ENCODE assay signal across 31 mouse cellular contexts in genomic region chr12:116846220-116846619, GRCm38 (mm10).
DNase-seq lines count a peak whose midpoint lies in the region; ATAC-seq and TF ChIP-seq lines count a peak whose summit lies in the region.
"Had no signal": no experiment of that assay in that cellular context is flagged by ENCODE, and none has a peak within 500 bp of the region (broad histone marks: within the 10 kb centered on the region; RNA-seq: fewer than 3 reads in every experiment).

No protein-coding gene starts in this region.

- H3K27me3 ChIP-seq in kidney, postnatal 0 days (ENCODE audit: insufficient read depth, low read length): no peaks in the 10 kb centered on the region
- no peaks in the 10 kb centered on the region for H3K27me3 ChIP-seq in kidney, embryonic 14.5 days (ENCODE audit: control insufficient read depth, insufficient read depth, low read length)
- H3K27me3 ChIP-seq in midbrain, embryonic 11.5 days (ENCODE audit: control insufficient read depth, insufficient read depth, low read length): no peaks in the 10 kb centered on the region
- H3K27me3 ChIP-seq in liver, embryonic 11.5 days (replicated peaks; ENCODE audit: control insufficient read depth, insufficient read depth, low read length): no peaks in the 10 kb centered on the region
- H3K27me3 ChIP-seq: forebrain, embryonic 13.5 days; heart, embryonic 12.5 days; hindbrain, embryonic 15.5 days; kidney, embryonic 15.5 days; liver, embryonic 13.5 days; midbrain, embryonic 12.5 days; neural tube, embryonic 12.5 days had no signal

- H3K9ac ChIP-seq in kidney, postnatal 0 days (ENCODE audit: low read depth, low read length): no peak overlapping the region
- H3K9ac ChIP-seq in kidney, embryonic 14.5 days (ENCODE audit: low read depth, low read length): no peak overlapping the region
- no peak overlapping the region for H3K9ac ChIP-seq in midbrain, embryonic 11.5 days (ENCODE audit: low read length)
- no peak overlapping the region for H3K9ac ChIP-seq in liver, embryonic 11.5 days (ENCODE audit: low read depth, low read length)
- H3K9ac ChIP-seq: forebrain, embryonic 13.5 days; heart, embryonic 12.5 days; hindbrain, embryonic 15.5 days; kidney, embryonic 15.5 days; liver, embryonic 13.5 days; midbrain, embryonic 12.5 days; neural tube, embryonic 12.5 days had no signal

- ATAC-seq in kidney, postnatal 0 days (replicated peaks; ENCODE audit: low FRiP score, low read depth): no peak
- ATAC-seq in kidney, embryonic 14.5 days (ENCODE audit: low FRiP score, low TSS enrichment): no peak
- ATAC-seq in midbrain, embryonic 11.5 days (ENCODE audit: low FRiP score): no peak
- ATAC-seq in liver, embryonic 11.5 days (replicated peaks; ENCODE audit: low FRiP score): no peak
- ATAC-seq: CD4-positive, CD25-positive, alpha-beta regulatory T cell, adult 4 months; forebrain, embryonic 13.5 days; inflammation-experienced regulatory T-cells, adult 6 months had no signal

- H3K4me2 ChIP-seq in kidney, postnatal 0 days (ENCODE audit: low read length): no peak overlapping the region
- H3K4me2 ChIP-seq in kidney, embryonic 14.5 days (replicated peaks; ENCODE audit: low read depth, low read length): no peak overlapping the region
- H3K4me2 ChIP-seq in midbrain, embryonic 11.5 days: no peak overlapping the region
- H3K4me2 ChIP-seq in liver, embryonic 11.5 days: no peak overlapping the region
- H3K4me2 ChIP-seq: forebrain, embryonic 13.5 days; heart, embryonic 12.5 days; hindbrain, embryonic 15.5 days; kidney, embryonic 15.5 days; liver, embryonic 13.5 days; midbrain, embryonic 12.5 days; neural tube, embryonic 12.5 days had no signal

- H3K9me3 ChIP-seq in kidney, postnatal 0 days (replicated peaks; ENCODE audit: low read length): no peaks in the 10 kb centered on the region
- H3K9me3 ChIP-seq in kidney, embryonic 14.5 days (ENCODE audit: control insufficient read depth, low read length): no peaks in the 10 kb centered on the region
- no peaks in the 10 kb centered on the region for H3K9me3 ChIP-seq in midbrain, embryonic 11.5 days (ENCODE audit: control insufficient read depth, low read length)
- no peaks in the 10 kb centered on the region for H3K9me3 ChIP-seq in liver, embryonic 11.5 days (ENCODE audit: control insufficient read depth, low read length)
- H3K9me3 ChIP-seq: forebrain, embryonic 13.5 days; heart, embryonic 12.5 days; hindbrain, embryonic 15.5 days; kidney, embryonic 15.5 days; midbrain, embryonic 12.5 days; neural tube, embryonic 12.5 days had no signal

- H3K27ac ChIP-seq in kidney, postnatal 0 days: no peak overlapping the region
- H3K27ac ChIP-seq in kidney, embryonic 14.5 days (ENCODE audit: low read depth, low read length): no peak overlapping the region
- no peak overlapping the region for H3K27ac ChIP-seq in midbrain, embryonic 11.5 days (ENCODE audit: low read depth, low read length)
- H3K27ac ChIP-seq in liver, embryonic 11.5 days (ENCODE audit: low read depth, low read length): no peak overlapping the region
- H3K27ac ChIP-seq: forebrain, embryonic 13.5 days; heart, adult 2 months; kidney, embryonic 15.5 days; layer of hippocampus, adult 2 months; liver, embryonic 13.5 days; midbrain, embryonic 12.5 days; neural tube, embryonic 12.5 days had no signal

- no peaks in the 10 kb centered on the region for H3K4me1 ChIP-seq in kidney, postnatal 0 days (replicated peaks; ENCODE audit: insufficient read depth, low read length)
- no peaks in the 10 kb centered on the region for H3K4me1 ChIP-seq in kidney, embryonic 14.5 days (ENCODE audit: control insufficient read depth, insufficient read depth, low read length)
- H3K4me1 ChIP-seq in midbrain, embryonic 11.5 days (ENCODE audit: control insufficient read depth, insufficient read depth, low read length): 0 out of 2 replicates have a peak, but pooled peaks cover 5% of the 10 kb centered on the region
- H3K4me1 ChIP-seq in liver, embryonic 11.5 days (replicated peaks; ENCODE audit: control insufficient read depth, insufficient read depth, low read length): no peaks in the 10 kb centered on the region
- H3K4me1 ChIP-seq: heart, embryonic 12.5 days; kidney, embryonic 15.5 days; liver, embryonic 13.5 days; neural tube, embryonic 12.5 days had no signal

- no peak for TF ChIP-seq CTCF in kidney, postnatal 0 days (IDR thresholded peaks at IDR 0.05; ENCODE audit: low read depth)

- DNase-seq in kidney, postnatal 0 days (ENCODE audit: low spot score): peak; percentile 1
- DNase-seq in R1 (ENCODE audit: low read depth, low spot score): peak; percentile 2
- DNase-seq in midbrain, embryonic 11.5 days (ENCODE audit: low spot score, missing footprints): peak; percentile 51
- DNase-seq in liver, embryonic 11.5 days (ENCODE audit: low spot score): no peak
- DNase-seq in testis, postnatal 10 days (ENCODE audit: low spot score): no peak
- DNase-seq in spleen, postnatal 14 days (ENCODE audit: low spot score in 2 of 2): no peak
- DNase-seq: cerebellum, adult 8-10 months; cerebellum, postnatal 25 days; gastrocnemius, postnatal 25 days; heart, adult 2 months; heart, postnatal 4 days; kidney, adult 11 months; kidney, postnatal 36 days; left cerebral cortex, postnatal 4 days; liver, embryonic 13.5 days; lung, adult 18-20 months; lung, postnatal 14 days; right cerebral cortex, adult 18-20 months; right cerebral cortex, postnatal 4 days; thymus, postnatal 4 days had no signal

- H3K4me3 ChIP-seq in kidney, postnatal 0 days (replicated peaks; ENCODE audit: low read depth, low read length): no peak overlapping the region
- no peak overlapping the region for H3K4me3 ChIP-seq in kidney, embryonic 14.5 days (ENCODE audit: low read length)
- no peak overlapping the region for H3K4me3 ChIP-seq in midbrain, embryonic 11.5 days (ENCODE audit: low read depth, low read length)
- no peak overlapping the region for H3K4me3 ChIP-seq in liver, embryonic 11.5 days (ENCODE audit: low read depth, low read length)
- H3K4me3 ChIP-seq: forebrain, embryonic 13.5 days; heart, adult 2 months; heart, embryonic 12.5 days; hindbrain, embryonic 15.5 days; kidney, embryonic 15.5 days; layer of hippocampus, adult 2 months; liver, embryonic 13.5 days; midbrain, embryonic 12.5 days; myocyte; neural tube, embryonic 12.5 days had no signal

- no peaks in the 10 kb centered on the region for H3K36me3 ChIP-seq in kidney, postnatal 0 days (ENCODE audit: insufficient read depth, low read length)
- H3K36me3 ChIP-seq in kidney, embryonic 14.5 days (ENCODE audit: control insufficient read depth, insufficient read depth, low read length): no peaks in the 10 kb centered on the region
- H3K36me3 ChIP-seq in midbrain, embryonic 11.5 days (ENCODE audit: control insufficient read depth, insufficient read depth, low read length): no peaks in the 10 kb centered on the region
- no peaks in the 10 kb centered on the region for H3K36me3 ChIP-seq in liver, embryonic 11.5 days (ENCODE audit: control insufficient read depth, insufficient read depth, low read length)
- H3K36me3 ChIP-seq: heart, embryonic 12.5 days; hindbrain, embryonic 15.5 days; kidney, embryonic 15.5 days; liver, embryonic 13.5 days; midbrain, embryonic 12.5 days; neural tube, embryonic 12.5 days had no signal

Comparison
In these comparisons a context has a peak if more than half of its experiments do, and no peak if none do; other contexts are left out.
1. DNase-seq: peak in kidney, postnatal 0 days (single experiment), R1 (single experiment) and midbrain, embryonic 11.5 days (single experiment); none in liver, embryonic 11.5 days (single experiment), testis, postnatal 10 days (single experiment) and spleen, postnatal 14 days (0 of 2).